Mouse (Mus musculus) right cerebral cortex, adult 2 months (tissue): Measurements from ENCODE around the gene Bmp2.

Experiments
- DNase-seq, 2 experiments: peaks; one replicate each; pipeline ENCODE4 v3.0.0; 2021 to 2022; ENCODE audit warnings: low spot score in 2 of 2

The Bmp2 gene

GRCm38 (mm10) chr2:133552031-133552841 is at the start of gene Bmp2:
Gene Bmp2 (plus strand): TSS chr2:133552159.
- DNase-seq, result peak; percentile 43 to 49

GRCm38 (mm10) chr2:133505678-133506077 is 46.3 kb upstream of the Bmp2 start:
- no peak for DNase-seq

- no peak for DNase-seq
These were observed 44.9 kb upstream of the Bmp2 start for GRCm38 (mm10) chr2:133507045-133507444.

- DNase-seq, result no peak
These were observed 42.8 kb upstream of the Bmp2 start for GRCm38 (mm10) chr2:133509141-133509540.

- no peak for DNase-seq
These were observed 40.8 kb upstream of the Bmp2 start for GRCm38 (mm10) chr2:133511011-133511779.

GRCm38 (mm10) chr2:133516331-133517046 is 35.5 kb upstream of the Bmp2 start:
- DNase-seq, result no peak

- no peak for DNase-seq
These were observed 34.1 kb upstream of the Bmp2 start for GRCm38 (mm10) chr2:133517867-133518266.

GRCm38 (mm10) chr2:133521193-133521592 is 30.8 kb upstream of the Bmp2 start:
- no peak for DNase-seq

GRCm38 (mm10) chr2:133522121-133522520 is 29.8 kb upstream of the Bmp2 start:
- no peak for DNase-seq

GRCm38 (mm10) chr2:133525621-133526181 is 26.3 kb upstream of the Bmp2 start:
- DNase-seq, result peak in 1 of 2 experiments; percentile 3

- DNase-seq, result no peak
These were observed 22.6 kb upstream of the Bmp2 start for GRCm38 (mm10) chr2:133529396-133529795.

- DNase-seq, result no peak
These were observed 18.9 kb upstream of the Bmp2 start for GRCm38 (mm10) chr2:133533073-133533472.

- no peak for DNase-seq
These were observed 16.5 kb upstream of the Bmp2 start for GRCm38 (mm10) chr2:133535481-133535880.

- DNase-seq, result no peak
These were observed 15.1 kb upstream of the Bmp2 start for GRCm38 (mm10) chr2:133536812-133537211.

GRCm38 (mm10) chr2:133540702-133541101 is 11.3 kb upstream of the Bmp2 start:
- no peak for DNase-seq

GRCm38 (mm10) chr2:133550238-133550682 is 1.7 kb upstream of the Bmp2 start:
- DNase-seq, result peak; percentile 83

GRCm38 (mm10) chr2:133552842-133553465 is 995 bp downstream of the Bmp2 start:
- DNase-seq, result no peak

- no peak for DNase-seq
These were observed 1.9 kb downstream of the Bmp2 start for GRCm38 (mm10) chr2:133553911-133554285.

GRCm38 (mm10) chr2:133554286-133555021 is 2.5 kb downstream of the Bmp2 start:
- DNase-seq, result no peak

- no peak for DNase-seq
These were observed 12.4 kb downstream of the Bmp2 start for GRCm38 (mm10) chr2:133564248-133564886.
